Mouse (Mus musculus) MN1 (cell line): ENCODE measurements around the gene Olfr1283.
"Not testable (repeated sequence)": the region's sequence is repeated elsewhere in the genome, so short reads cannot be mapped to it uniquely, and the experiment has no call there.

Experiments used
- DNase-seq: peaks from one replicate; pipeline ENCODE4 v3.0.0-alpha.2; 2016; ENCODE audit warnings: low spot score

Gene Olfr1283

DNA sequence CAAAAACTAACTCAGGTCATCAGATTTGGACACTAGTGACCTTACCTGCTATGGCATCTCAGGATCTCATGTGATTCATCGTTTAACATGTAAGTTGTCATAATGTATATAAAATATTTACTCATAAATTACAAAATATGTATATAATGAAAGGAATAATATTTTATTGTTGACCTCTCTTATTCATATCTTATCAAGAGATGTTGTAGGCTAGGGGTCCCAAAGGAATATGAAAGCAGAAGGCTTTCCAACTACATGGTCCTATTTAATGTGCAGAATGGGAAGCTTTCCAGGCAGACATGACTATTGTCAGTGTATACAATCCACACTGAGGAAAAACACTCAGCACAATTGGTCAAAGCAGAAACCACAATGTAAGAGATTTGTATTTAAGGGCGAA lies at the start of gene Olfr1283:
TSS of gene Olfr1283 (plus strand) at position 301 of the 400 bp plus-strand sequence.
- no peak for DNase-seq

GRCm38 (mm10) chr2:111326220-111326619 lies 40.4 kb upstream of the Olfr1283 start, which contains the start of gene Olfr1281:
Gene Olfr1281 (plus strand): TSS chr2:111326520.
- no peak for DNase-seq

GRCm38 (mm10) chr2:111333721-111334120 lies 32.9 kb upstream of the Olfr1283 start:
- not testable (repeated sequence) for DNase-seq

GRCm38 (mm10) chr2:111335976-111336375 lies 30.6 kb upstream of the Olfr1283 start, which contains the start of gene Olfr1282:
Gene Olfr1282 (minus strand): TSS chr2:111336076.
- DNase-seq, result no peak

DNA sequence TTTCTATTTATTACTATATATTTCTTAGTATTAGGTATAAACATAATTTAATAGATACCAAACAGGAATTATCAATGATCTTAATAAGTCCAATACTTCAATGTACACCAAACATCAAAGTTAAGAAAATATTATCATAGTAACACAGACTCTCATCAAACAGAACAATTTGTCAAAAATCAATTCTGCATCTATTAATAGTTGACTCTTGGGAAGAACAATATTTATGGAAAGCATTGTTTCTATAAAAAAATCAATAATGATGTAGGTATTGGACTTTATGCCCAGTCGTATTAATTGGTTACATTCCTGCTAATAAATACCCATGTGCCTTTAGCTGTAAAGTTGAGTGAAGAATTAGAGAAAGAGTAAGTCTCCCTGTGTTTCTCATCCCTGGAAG lies 8.6 kb downstream of the Olfr1283 start, which contains the start of gene Olfr1284:
TSS of gene Olfr1284 (plus strand) at position 301 of the 400 bp plus-strand sequence.
- DNase-seq, result no peak
